In genomic region chr9:65755164-65755563, GRCm38 (mm10) we compare ENCODE assay signal across 25 mouse cellular contexts.
A peak's percentile ranks its signal among the peaks of the same experiment; 100 is the strongest.
DNase-seq lines count a peak whose midpoint lies in the region; ATAC-seq and TF ChIP-seq lines count a peak whose summit lies in the region.
"Had no signal": no experiment of that assay in that cellular context is flagged by ENCODE, and none has a peak within 500 bp of the region (broad histone marks: within the 10 kb centered on the region; RNA-seq: fewer than 3 reads in every experiment).

No protein-coding gene starts in this region.

- H3K79me2 ChIP-seq in heart, adult 2 months (replicated peaks; ENCODE audit: control insufficient read depth, insufficient read depth, low read length), result peaks cover 3% of the 10 kb centered on the region; the same call in 1 of the 2 replicates

- TF ChIP-seq POLR2A in heart, adult 2 months (IDR thresholded peaks at IDR 0.05; ENCODE audit: insufficient read depth, low read depth, low read length), result no peak

- no peak overlapping the region for H3K27ac ChIP-seq in heart, adult 2 months
- H3K27ac ChIP-seq in layer of hippocampus, adult 2 months, result no peak overlapping the region
- H3K27ac ChIP-seq: heart, embryonic 10.5 days; intestine, embryonic 15.5 days; limb, embryonic 10.5 days; limb, embryonic 15.5 days; liver, embryonic 13.5 days had no signal

- peak; percentile 42 for TF ChIP-seq CTCF in heart, adult 2 months (IDR thresholded peaks at IDR 0.05)
- TF ChIP-seq CTCF in layer of hippocampus, adult 2 months (conservative IDR thresholded peaks at IDR 0.05), result peak; percentile 53

- intact Hi-C loops in heart, adult 2 months (cut with DNase I), result loop anchor here (5.0 kb wide), 1 partner anchor 82 kb away; no protein-coding TSS in a partner anchor
- intact Hi-C loops in heart, postnatal 10 days (cut with DNase I), result no loop called here

- peaks cover 2% of the 10 kb centered on the region for H3K36me3 ChIP-seq in heart, adult 2 months (ENCODE audit: control insufficient read depth, insufficient read depth, low read length)
- H3K36me3 ChIP-seq: hindbrain, embryonic 15.5 days; intestine, embryonic 15.5 days; limb, embryonic 15.5 days; liver, embryonic 13.5 days had no signal

- no peak overlapping the region for H3K4me3 ChIP-seq in heart, adult 2 months
- H3K4me3 ChIP-seq in layer of hippocampus, adult 2 months, result no peak overlapping the region
- H3K4me3 ChIP-seq: forebrain, embryonic 15.5 days; heart, embryonic 10.5 days; hindbrain, embryonic 15.5 days; intestine, embryonic 15.5 days; limb, embryonic 10.5 days; limb, embryonic 15.5 days; liver, embryonic 13.5 days had no signal

- no peak overlapping the region for H3K9ac ChIP-seq in heart, adult 2 months (ENCODE audit: low read depth, low read length)
- H3K9ac ChIP-seq: forebrain, embryonic 15.5 days; hindbrain, embryonic 15.5 days; intestine, embryonic 15.5 days; limb, embryonic 15.5 days; liver, embryonic 13.5 days had no signal

- no peaks in the 10 kb centered on the region; the same call in 1 of the 2 replicates for H3K4me1 ChIP-seq in heart, adult 2 months (ENCODE audit: control insufficient read depth, insufficient read depth, low read length)
- H3K4me1 ChIP-seq: intestine, embryonic 15.5 days; limb, embryonic 10.5 days had no signal

- no peaks in the 10 kb centered on the region for H3K27me3 ChIP-seq in heart, adult 2 months (ENCODE audit: control insufficient read depth, insufficient read depth, low read length)
- H3K27me3 ChIP-seq: forebrain, embryonic 15.5 days; hindbrain, embryonic 15.5 days; intestine, embryonic 15.5 days; limb, embryonic 15.5 days; liver, embryonic 13.5 days had no signal

- no peak for ATAC-seq in activated CD4-positive, CD25-positive, alpha-beta regulatory T cell, adult 4 months
- ATAC-seq: intestine, embryonic 15.5 days had no signal

- no peak for DNase-seq in heart, adult 2 months
- no peak for DNase-seq in heart, postnatal 10 days
- no peak for DNase-seq in layer of hippocampus, adult 2 months (ENCODE audit: low spot score in 2 of 2)
- DNase-seq in layer of hippocampus, adult 11-12 months (ENCODE audit: low spot score), result no peak
- DNase-seq in 416B (ENCODE audit: low read depth), result peak; percentile 50
- DNase-seq in A20 (ENCODE audit: low read depth, low spot score), result peak; percentile 26
- DNase-seq: adrenal gland, adult 8-10 months; cerebellum, adult 2 months; cerebellum, postnatal 25 days; gastrocnemius, postnatal 36 days; kidney, adult 9 months; kidney, postnatal 25 days; liver, embryonic 13.5 days; lung, adult 18-20 months; lung, postnatal 14 days; midbrain, embryonic 14.5 days; right cerebral cortex, postnatal 4 days; thymus, postnatal 4 days had no signal

- no peak for TF ChIP-seq EP300 in heart, adult 2 months (IDR thresholded peaks at IDR 0.05; ENCODE audit: insufficient read depth, low read depth, low read length)

- 94% methylated on average over 1 of the region's 1 CpGs for WGBS in heart, adult 2 months

Comparison
In these comparisons a context has a peak if more than half of its experiments do, and no peak if none do; other contexts are left out.
1. DNase-seq: peak in 416B (single experiment) and A20 (single experiment); none in heart, adult 2 months (0 of 2), heart, postnatal 10 days (0 of 2), layer of hippocampus, adult 2 months (0 of 2) and layer of hippocampus, adult 11-12 months (single experiment).